Mouse (Mus musculus) granulocyte monocyte progenitor cell, adult 5-6 weeks (primary cell): ENCODE measurements around the gene Slc16a14. TPM values are rescaled to one million over a fixed set of nuclear protein-coding genes. Genes with fewer than 3 reads are reported as not detected.

Experiments used
- ATAC-seq: replicated peaks from 2 replicates; pipeline ENCODE4 v1.8.0; 2016; ENCODE audit warnings: mild to moderate bottlenecking, moderate TSS enrichment, inconsistent platforms; ENCODE audit not compliant: poor library complexity, severe bottlenecking
- total RNA-seq, 2 experiments: library from RNA; stranded (forward) in 1 of 2; stranded (reverse) in 1 of 2; fragments of 200-712, 200-1000 nt in 1 of 2; fragments of >200 nt in 1 of 2; fragmentation: Nextera tagmentation in 1 of 2; gene quantifications; 2 replicates each; pipeline ENCODE4 v1.2.3; 2014 to 2017

The Slc16a14 gene
- total RNA-seq, 2 experiments from 2014 or later = not detected

- peak; percentile 94 for ATAC-seq
Measured at GRCm38 (mm10) chr1:84915010-84915409, 19.9 kb downstream of the Slc16a14 start.

- no peak for ATAC-seq
Measured at GRCm38 (mm10) chr1:84912571-84912970, 22.4 kb downstream of the Slc16a14 start.

GRCm38 (mm10) chr1:84910177-84910804, 24.6 kb downstream of the Slc16a14 start:
- peak; percentile 70 for ATAC-seq

DNA sequence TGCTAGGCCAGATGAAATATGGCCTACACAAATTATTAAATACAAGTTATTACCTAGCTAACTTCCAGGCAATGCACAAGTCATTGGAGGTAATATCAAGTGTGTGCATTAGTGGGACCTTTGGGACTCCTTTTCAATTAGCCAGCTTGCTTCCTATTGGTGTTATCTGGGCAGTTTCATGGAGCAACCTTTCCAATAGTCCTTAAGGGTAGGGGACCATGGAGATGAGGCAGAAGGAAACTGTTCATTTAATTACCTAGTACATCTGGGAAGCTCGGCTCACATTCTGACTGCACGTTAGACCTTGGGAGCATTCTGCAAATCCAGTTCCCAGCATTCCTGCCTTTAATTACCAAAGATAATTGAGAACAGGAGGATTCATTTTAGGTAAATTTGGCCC, 30.5 kb downstream of the Slc16a14 start:
- no peak for ATAC-seq

GRCm38 (mm10) chr1:84899156-84899555, 35.8 kb downstream of the Slc16a14 start:
- no peak for ATAC-seq

DNA sequence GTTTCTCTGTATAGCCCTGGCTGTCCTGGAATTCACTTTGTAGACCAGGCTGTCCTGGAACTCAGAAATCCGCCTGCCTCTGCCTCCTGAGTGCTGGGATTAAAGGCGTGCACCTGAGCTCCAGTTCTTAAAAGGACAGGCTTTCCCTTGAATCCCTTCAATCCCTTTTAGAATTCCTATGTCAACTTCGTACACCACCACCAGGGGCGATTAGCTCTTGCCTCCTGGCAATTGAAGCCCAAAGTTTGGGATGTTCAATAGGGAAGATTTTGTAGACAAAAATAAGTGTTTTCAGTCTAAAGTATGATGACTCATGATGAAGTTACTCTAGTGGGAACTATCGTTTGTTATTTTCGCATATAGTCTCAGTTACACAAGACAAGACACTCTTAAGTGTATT, 37.6 kb downstream of the Slc16a14 start:
- ATAC-seq = no peak

GRCm38 (mm10) chr1:84891746-84892145, 43.2 kb downstream of the Slc16a14 start:
- no peak for ATAC-seq

DNA sequence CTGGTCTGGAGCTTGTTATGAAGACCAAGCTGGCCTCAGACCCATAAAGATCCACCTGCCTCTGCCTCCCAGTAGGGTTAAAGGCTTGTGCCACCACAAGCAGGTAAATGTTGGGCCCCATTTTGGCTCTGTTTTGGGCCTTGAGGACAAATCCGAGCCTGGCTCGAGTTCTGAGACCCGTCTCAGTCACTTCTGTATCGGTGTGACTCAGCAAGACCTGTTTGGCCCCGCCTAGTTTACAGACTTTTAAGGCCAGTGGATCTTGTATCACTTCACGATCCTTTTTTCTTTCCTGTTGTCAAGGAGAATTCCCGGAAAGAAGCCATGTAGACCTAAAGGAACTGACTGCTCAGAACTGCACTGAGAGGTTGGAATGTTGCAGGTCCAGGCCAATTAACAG, 44.4 kb downstream of the Slc16a14 start:
- ATAC-seq = no peak

DNA sequence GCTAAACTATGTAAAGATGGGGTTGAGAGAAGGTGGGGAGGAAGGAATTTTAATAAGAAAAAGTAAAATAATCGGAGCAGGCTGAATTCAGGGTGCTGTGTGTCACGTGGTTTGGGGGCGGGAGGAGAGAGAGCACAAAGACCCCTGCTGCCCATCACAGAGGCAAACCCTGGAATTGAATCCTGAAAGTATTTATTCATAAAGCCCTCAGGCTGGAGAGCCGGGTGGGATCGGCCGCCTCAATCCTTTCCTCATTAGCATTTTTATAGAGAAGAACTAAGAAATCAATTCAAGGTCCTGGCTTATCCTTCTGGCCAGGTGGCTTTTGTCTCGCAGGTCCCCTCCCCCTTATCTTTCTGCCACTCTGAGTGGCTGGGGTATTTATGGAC, 44.9 kb downstream of the Slc16a14 start:
- ATAC-seq = no peak

DNA sequence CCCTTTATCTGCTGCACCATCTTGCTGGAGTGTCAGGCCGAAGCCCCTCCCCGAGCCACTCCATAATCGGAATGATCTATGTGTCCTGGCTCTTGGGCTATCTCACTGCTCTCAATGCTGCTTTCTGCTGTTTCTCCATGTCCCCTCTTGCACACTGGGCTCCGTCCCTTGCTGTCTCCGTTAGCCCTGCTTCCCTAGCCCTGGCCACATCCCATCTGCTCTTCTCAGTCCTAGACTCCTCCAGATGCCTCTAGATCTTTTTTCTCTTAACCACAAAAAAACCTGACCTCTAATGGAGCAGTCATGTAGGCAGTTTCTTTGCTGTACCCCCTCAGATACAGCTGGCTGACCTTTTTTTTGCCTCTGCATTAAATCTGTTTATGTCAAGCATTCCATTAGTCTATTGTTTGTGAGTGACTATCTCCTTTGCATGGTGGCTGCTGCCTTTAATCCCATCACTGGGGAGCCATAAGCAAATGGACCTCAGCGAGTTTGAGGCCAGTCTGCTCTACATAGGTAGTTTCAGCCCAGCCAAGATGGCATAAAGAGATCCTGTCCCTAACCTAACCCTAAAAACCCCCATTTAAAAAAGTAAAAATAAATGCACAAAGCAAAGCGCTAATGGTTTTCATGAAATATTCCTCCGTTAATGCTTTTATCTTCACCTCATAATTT, 45.5 kb downstream of the Slc16a14 start:
- ATAC-seq = no peak

GRCm38 (mm10) chr1:84885921-84886320, 49.0 kb downstream of the Slc16a14 start:
- ATAC-seq = no peak

- peak; percentile 67 for ATAC-seq
Measured at GRCm38 (mm10) chr1:84885174-84885573, 49.8 kb downstream of the Slc16a14 start.

DNA sequence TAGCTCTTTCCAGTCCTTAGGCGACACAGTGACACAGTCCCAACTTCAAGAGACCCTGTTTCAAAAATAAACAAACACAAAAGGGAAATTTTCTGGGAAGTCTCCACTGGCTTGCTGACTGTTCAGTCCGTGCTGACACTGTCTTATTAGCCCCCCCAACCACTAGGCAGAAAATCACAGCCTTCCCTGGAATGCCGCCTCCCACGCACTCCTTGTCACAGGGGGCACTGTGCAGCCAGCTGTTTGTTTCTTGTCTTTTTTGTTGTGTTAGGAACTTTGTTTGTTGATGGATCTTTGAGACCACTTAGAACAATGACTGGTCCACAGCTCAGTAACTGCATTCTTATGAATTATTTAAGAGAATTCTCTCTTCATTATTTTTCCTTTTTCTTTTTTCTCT, 51.0 kb downstream of the Slc16a14 start:
- ATAC-seq = no peak

- ATAC-seq = 0 out of 2 replicates have a peak, but pooled peaks have one; percentile 14
Measured at GRCm38 (mm10) chr1:84882937-84883336, 52.0 kb downstream of the Slc16a14 start.

- no peak for ATAC-seq
Measured at GRCm38 (mm10) chr1:84882066-84882532, 52.8 kb downstream of the Slc16a14 start.

DNA sequence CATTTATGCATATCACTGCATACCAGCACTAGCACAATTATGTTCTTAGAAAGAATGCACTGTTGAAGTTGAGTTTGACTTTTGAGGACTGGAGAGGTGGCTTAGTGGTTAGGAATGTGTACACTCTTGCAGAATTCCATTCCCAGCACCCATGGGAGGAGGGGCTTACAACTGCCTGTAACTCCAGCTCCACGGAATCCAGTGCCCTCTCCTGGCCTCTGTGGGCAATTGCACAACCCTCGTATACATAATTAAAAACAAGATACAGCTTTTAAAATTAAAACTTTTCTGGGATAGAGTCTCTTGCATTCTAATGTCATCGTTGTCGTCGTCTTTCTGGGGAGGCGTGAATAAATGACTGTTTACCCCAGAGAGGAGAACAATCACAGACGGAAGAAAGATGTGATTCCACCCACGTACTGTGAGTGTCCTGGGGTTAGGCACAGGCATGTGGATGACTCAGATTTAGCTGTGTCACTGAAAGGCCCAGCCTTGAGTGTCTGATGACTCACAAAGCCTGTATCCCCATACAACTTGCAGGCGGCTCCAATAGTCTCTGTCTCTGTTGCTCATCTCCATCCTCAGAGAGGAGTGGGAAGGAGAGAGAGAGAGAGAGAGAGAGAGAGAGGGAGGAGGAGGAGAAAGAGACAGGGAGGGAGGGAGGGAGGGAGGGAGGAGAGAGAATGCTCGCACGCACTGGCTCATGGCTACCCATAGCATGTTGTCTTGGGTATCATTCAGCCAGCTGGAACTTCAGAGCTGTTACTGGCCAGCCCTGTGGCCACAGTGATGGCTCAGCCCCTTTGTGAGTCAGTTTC, 53.5 kb downstream of the Slc16a14 start:
- peak; percentile 61; the same call in 1 of the 2 replicates for ATAC-seq

DNA sequence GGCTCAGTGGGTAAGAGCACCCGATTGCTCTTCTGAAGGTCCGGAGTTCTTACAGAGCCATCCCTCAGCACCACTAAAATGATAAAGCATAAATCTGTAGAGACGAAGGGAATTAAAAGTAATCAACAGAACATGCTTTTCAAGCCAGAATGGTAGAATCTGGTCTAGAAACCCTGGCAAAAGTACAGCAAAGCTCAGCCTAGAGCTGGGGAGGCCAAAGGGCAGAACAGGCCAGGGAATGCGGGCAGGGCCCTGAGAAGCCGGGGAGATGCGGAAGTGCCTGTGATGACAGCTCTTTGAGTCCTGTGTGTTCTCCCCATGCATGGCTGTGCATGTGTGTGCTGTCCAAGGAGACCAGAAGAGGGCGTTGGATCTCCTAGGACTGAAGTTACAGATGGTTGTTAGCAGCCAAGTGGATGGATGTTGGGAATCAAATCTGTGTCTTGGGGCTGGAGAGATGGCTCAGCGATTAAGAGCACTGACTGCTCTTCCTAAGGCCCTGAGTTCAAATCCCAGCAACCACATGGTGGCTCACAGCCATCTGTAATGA, 55.3 kb downstream of the Slc16a14 start:
- ATAC-seq = no peak

GRCm38 (mm10) chr1:84877590-84877989, 57.3 kb downstream of the Slc16a14 start:
- no peak for ATAC-seq

- ATAC-seq = no peak
Measured at GRCm38 (mm10) chr1:84872939-84873338, 62.0 kb downstream of the Slc16a14 start.

DNA sequence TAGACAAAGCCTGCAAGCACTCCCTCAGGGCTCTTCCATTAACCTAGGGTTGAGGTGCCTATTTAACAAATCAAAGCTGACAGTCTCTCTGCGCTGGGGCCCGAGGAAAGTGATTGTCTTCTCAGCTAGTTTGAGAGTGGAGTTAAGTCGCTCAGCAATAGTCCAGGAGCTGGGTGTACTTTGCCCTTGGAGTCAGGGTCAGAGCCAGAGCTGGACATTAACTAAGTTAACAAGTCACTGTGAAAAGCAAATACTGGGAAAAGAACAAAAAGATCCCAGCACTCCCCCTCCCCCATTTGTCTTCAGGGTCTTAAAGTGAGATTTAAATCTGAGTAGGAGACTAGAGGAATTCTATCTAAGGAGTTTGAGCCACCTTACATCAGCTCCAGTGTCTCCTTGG, 62.8 kb downstream of the Slc16a14 start:
- no peak for ATAC-seq

GRCm38 (mm10) chr1:84871131-84871530, 63.8 kb downstream of the Slc16a14 start:
- no peak for ATAC-seq
